Mouse (Mus musculus): ENCODE measurements around the gene Zc3h10. TPM values are rescaled to one million over a fixed set of nuclear protein-coding genes. Genes with fewer than 3 reads are reported as not detected.

Gene Zc3h10
- polyA plus RNA-seq (2015; fragmentation: Nextera tagmentation; extraction: Ambion mirVana) = 16.4 and 17.3 TPM in 2 replicates

DNA sequence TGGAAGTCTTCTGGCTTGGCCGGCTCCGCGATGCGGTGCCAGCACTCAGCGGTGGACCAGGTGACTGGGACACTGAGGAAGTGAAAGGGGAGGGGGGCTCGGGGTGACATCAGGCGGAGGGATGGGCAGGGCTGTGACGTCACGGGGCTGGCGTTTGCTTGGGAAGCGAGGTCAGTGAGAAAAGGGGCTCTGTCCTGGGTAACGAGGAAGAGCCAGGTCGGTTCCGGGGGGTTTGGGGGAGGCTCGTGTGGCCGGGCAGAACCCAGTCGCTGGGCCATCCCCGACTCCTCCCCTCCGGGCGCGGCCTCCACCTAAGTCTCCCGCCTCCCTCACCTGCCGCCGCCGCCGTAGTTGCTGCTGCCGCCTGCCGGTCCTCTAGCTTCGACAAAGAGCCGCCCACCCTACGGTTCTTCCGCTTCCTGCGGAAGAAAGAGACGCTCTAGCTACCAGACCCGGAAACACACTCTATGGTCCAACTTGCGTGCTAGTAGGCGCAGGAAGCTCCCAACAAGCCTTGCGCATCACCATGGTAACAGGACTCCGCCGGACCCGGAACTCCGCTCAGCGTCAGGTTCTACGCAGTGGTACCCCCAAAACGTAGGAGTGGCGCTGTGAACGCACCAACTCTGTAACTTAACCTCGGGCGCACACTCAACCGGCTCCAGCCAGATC lies at the start of gene Zc3h10:
TSS of gene Zc3h10 (minus strand) at position 414 of the 672 bp plus-strand sequence.
- peak within 1 kb of the TSS; percentile 99 for H3K27ac ChIP-seq
- peak within 1 kb of the TSS; percentile 81 for H3K4me3 ChIP-seq
- peak; percentile 91 for ATAC-seq (ENCODE audit: low FRiP score, low read depth)
- peak within 1 kb of the TSS; percentile 87 for H3K4me2 ChIP-seq (replicated peaks)
- peaks cover 16% of the 10 kb centered on the region for H3K4me1 ChIP-seq
- peaks cover 31% of the 10 kb centered on the region for H3K36me3 ChIP-seq
- H3K9ac ChIP-seq = peak within 1 kb of the TSS; percentile 96
- H3K27me3 ChIP-seq = no peaks in the 10 kb centered on the region
- WGBS = under 1% methylated on average over 45 of the region's 50 CpGs
- H3K9me3 ChIP-seq = no peaks in the 10 kb centered on the region

DNA sequence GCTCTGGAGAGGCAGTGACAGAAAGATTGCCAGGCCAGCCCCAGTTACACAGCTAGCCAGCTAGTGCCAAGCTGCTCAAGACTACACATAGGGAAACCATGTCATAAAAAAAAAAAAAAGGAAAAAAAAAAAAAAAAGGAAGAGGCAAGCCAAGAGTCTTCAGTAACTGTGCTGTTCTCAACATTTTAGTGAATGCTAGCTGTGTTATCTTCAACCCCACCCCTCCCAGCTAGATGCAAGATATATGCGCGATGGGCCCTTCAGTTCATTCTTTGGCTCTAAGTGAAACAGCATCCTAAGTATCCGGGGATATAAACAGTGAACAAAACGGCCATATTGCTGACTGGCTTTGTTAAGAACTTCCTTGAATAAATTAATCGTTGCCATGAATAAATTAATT lies 45.2 kb upstream of the Zc3h10 start:
- Histone ChIP-seq H3K36me3 (no peaks in the 10 kb centered on the region), H3K4me3 (no peak overlapping the region), H3K27me3 (peaks cover 31% of the 10 kb centered on the region), H3K9me3 (no peaks in the 10 kb centered on the region), H3K9ac (no peak overlapping the region), H3K27ac (no peak overlapping the region), H3K4me2 (replicated peaks) (no peak overlapping the region), H3K4me1 (peaks cover 21% of the 10 kb centered on the region)
- 78% methylated on average over 5 of the region's 5 CpGs for WGBS
- ATAC-seq (ENCODE audit: low FRiP score, low read depth) = no peak

DNA sequence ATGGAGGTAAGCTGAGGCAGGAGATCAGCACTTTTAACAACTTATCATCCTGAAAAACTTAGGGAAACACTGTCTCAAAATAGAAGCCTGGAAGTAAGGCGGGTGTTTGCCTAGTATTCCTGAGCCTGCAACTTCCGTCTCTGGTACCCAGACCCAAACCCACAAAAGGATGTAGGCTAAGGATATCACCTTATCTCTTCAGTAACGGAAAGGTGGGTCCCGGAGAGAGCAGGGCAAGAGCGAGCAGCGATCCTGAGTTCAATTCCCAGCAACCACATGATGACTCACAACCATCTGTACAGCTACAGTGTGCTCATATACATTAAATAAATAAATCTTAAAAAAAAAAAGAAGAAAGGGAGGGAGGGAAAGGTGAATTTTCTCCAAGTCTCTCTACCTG lies 43.9 kb upstream of the Zc3h10 start:
- H3K9ac ChIP-seq = no peak overlapping the region
- H3K9me3 ChIP-seq = no peaks in the 10 kb centered on the region
- H3K27ac ChIP-seq = no peak overlapping the region
- 93% methylated on average over 6 of the region's 6 CpGs for WGBS
- H3K36me3 ChIP-seq = no peaks in the 10 kb centered on the region
- ATAC-seq (ENCODE audit: low FRiP score, low read depth) = no peak
- no peak overlapping the region for H3K4me3 ChIP-seq
- no peak overlapping the region for H3K4me2 ChIP-seq (replicated peaks)
- peaks cover 44% of the 10 kb centered on the region for H3K27me3 ChIP-seq
- H3K4me1 ChIP-seq = peaks cover 32% of the 10 kb centered on the region

DNA sequence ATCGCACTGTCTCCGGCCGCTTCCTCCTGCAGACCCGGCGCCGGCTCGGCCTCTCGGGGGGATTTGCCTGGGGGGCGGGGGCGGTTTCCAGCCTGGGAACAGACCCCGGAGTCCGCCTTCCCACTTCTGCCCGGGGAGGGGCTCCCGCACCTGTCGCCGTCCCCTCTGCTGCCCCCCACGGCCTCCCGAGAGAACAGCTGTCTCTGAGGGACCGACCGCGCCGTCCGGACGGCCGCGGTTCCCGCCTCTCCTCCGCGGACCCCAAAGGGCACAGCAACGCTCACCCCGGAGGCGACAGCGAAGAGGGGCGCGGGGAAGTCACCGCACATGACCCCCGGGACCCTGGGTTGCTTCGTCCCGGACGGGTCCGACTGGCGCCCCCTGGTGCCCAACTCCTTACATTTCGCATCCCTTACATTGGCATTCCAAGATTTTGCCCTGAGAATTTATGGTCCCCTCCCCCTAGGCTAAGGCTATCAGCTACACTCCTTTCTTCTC lies 42.7 kb upstream of the Zc3h10 start:
- Histone ChIP-seq H3K4me2 (replicated peaks) (peak overlapping the region; percentile 99), H3K4me3 (peak overlapping the region; percentile 65), H3K27ac (peak overlapping the region; percentile 65; the same call in 1 of the 2 replicates), H3K9me3 (no peaks in the 10 kb centered on the region), H3K9ac (peak overlapping the region; percentile 66), H3K36me3 (no peaks in the 10 kb centered on the region), H3K27me3 (peaks cover 56% of the 10 kb centered on the region), H3K4me1 (peaks cover 37% of the 10 kb centered on the region)
- ATAC-seq (ENCODE audit: low FRiP score, low read depth) = peak; percentile 51
- under 1% methylated on average over 43 of the region's 43 CpGs for WGBS

DNA sequence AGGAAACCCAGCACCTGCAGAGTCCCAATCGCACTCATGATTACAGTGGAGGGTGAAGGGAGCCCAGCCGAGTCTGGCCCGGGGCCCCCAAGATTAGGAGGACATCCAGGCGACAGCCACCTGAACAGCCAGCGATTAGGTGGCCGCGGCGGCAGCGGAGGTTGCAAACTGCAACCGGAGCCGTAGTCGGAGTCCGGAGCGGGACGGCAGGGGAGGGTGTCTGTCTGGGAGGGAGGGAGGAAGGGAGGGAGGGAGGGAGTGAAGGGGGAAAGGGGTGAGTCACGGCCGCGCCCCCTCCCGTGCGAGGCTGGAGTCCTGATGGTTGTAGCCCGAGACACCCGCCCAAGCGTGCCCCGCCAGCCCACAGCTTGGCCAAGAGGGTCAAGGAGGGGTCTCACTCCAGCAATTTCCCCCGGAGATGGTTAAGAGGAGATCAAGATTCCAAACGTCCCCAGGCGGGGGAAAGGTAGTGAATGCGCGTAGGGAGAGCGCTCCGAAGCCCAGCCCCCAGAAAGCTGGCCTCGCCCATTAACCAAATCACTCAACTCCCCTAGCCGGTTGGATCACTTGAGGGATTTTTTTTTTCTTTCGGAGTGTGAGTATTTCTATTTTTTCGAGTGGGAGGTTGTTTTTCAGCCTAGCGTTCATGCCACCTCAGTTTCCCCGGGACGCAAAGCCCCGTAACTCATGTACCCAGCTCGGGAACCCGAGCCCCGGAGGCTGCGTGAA lies 42.1 kb upstream of the Zc3h10 start, which contains the start of gene Erbb3:
TSS of gene Erbb3 (minus strand) at position 189 of the 729 bp plus-strand sequence.
- H3K27me3 ChIP-seq = peaks cover 62% of the 10 kb centered on the region
- peak within 1 kb of the TSS; percentile 65; the same call in 1 of the 2 replicates for H3K27ac ChIP-seq
- H3K36me3 ChIP-seq = no peaks in the 10 kb centered on the region
- ATAC-seq (ENCODE audit: low FRiP score, low read depth) = peak; percentile 48
- peak within 1 kb of the TSS; percentile 65 for H3K4me3 ChIP-seq
- peak within 1 kb of the TSS; percentile 99 for H3K4me2 ChIP-seq (replicated peaks)
- no peaks in the 10 kb centered on the region for H3K9me3 ChIP-seq
- H3K4me1 ChIP-seq = peaks cover 37% of the 10 kb centered on the region
- peak within 1 kb of the TSS; percentile 66 for H3K9ac ChIP-seq
- under 1% methylated on average over 40 of the region's 43 CpGs for whole genome bisulfite sequencing

DNA sequence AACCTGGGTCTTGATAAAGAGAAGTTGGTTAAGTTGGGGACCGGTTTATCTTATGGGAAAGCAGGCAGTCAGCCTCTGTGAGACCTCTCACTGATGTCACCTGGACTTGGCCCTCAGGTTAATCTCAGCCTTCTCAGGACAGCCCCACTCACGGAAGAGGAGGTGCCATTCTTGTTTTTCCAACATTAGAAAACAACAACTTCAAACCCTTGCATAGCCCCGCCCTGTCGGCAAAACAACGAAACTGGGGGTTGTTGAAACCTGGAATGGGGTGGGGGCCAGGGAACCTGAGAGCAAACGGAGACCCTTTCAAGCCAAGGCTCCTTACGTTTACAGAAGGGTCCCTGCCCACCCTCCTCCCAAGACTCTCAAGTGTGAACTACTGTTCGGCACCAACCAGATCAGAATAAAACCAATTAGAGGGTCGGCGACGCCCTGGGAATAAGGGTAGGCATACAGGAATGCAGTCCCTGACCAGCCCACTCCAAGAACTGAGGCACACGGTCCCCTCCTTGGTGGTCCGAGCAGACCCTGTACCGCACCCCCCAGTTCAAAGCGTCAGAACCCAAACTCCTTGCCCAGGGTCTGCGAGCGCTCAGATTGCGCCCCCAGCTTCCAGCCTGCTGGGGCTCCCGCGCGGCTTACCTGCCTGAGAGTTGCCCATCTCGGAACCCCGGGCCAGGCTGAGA lies 41.3 kb upstream of the Zc3h10 start:
- Histone ChIP-seq H3K9ac (peak overlapping the region; percentile 66), H3K27me3 (peaks cover 69% of the 10 kb centered on the region), H3K36me3 (no peaks in the 10 kb centered on the region), H3K9me3 (no peaks in the 10 kb centered on the region), H3K4me3 (peak overlapping the region; percentile 65), H3K27ac (peak overlapping the region; percentile 65; the same call in 1 of the 2 replicates), H3K4me1 (peaks cover 44% of the 10 kb centered on the region), H3K4me2 (replicated peaks) (peak overlapping the region; percentile 99)
- WGBS = 1% methylated on average over 23 of the region's 23 CpGs
- ATAC-seq (ENCODE audit: low FRiP score, low read depth) = peak; percentile 12; the same call in 1 of the 2 replicates

DNA sequence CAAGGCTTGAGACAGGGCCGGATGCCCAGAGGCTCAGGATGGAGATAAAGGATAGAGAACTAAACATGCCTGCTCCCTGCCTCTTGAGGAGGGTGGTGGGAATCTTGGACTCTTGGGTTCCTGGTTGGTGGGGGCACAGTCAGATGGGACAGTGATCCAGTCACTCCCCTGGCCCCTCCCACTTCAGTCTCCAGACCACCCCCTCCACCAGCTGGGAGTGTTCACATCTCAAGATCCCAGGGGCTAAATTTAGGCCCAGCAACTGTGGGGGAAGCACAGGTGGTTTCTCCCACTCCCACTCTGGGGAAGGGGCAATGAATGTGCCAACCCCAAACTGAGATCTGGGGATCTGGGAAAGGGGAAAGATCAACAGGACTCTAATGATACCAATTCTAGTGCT lies 40.6 kb upstream of the Zc3h10 start:
- Histone ChIP-seq H3K4me1 (peaks cover 48% of the 10 kb centered on the region), H3K36me3 (no peaks in the 10 kb centered on the region), H3K9ac (no peak overlapping the region; the same call in 1 of the 2 replicates), H3K4me3 (peak overlapping the region; percentile 65), H3K27ac (0 out of 2 replicates have a peak overlapping the region, but pooled peaks have one; percentile 15), H3K27me3 (peaks cover 77% of the 10 kb centered on the region), H3K9me3 (no peaks in the 10 kb centered on the region), H3K4me2 (replicated peaks) (peak overlapping the region; percentile 99)
- no peak; the same call in 1 of the 2 replicates for ATAC-seq (ENCODE audit: low FRiP score, low read depth)
- 47% methylated on average over 1 of the region's 1 CpGs for WGBS

DNA sequence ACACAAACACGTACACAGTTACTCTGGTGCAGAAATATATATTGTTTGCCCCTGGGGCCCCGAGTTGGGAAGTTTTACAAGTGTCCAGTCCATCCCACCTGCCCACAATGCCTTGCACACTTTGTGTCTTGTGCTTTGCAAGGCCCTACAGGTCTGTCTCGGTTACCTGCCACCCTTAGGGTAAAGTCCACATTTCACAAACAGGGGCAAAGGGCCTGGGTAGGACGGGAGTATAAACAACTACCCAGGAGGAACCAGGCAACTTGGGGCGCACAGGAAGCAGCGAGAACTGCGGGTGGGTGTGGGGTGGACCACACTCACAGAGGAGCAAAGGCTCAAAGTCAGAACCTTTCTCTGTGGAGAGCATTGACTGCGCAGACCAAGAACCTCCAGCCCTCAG lies 40.1 kb upstream of the Zc3h10 start:
- Histone ChIP-seq H3K9me3 (no peaks in the 10 kb centered on the region), H3K4me2 (replicated peaks) (peak overlapping the region; percentile 99), H3K36me3 (no peaks in the 10 kb centered on the region), H3K9ac (peak overlapping the region; percentile 5; the same call in 1 of the 2 replicates), H3K27me3 (peaks cover 80% of the 10 kb centered on the region), H3K27ac (peak overlapping the region; percentile 15; the same call in 1 of the 2 replicates), H3K4me1 (peaks cover 48% of the 10 kb centered on the region), H3K4me3 (peak overlapping the region; percentile 65)
- ATAC-seq (ENCODE audit: low FRiP score, low read depth) = no peak; the same call in 1 of the 2 replicates
- WGBS = 61% methylated on average over 8 of the region's 8 CpGs

DNA sequence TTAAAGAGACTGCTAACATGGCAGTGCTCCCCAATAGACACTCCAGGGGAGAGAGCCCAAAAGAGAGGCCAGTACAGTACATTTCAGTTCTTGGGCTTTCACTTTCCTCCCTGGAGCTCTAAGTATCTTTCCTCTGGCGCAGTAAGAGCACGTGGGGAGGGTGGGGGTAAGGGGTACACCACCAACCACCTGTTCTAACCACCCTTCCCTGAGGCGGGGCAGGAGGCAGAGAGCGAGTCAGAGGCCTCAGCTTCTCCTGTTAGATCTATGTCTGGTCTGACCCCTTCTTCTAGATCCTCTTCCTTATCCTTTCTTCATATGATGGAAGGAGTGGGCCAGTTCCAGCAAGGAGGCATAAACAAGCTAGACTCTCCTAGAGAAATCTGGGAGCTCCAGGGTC lies 39.5 kb upstream of the Zc3h10 start:
- Histone ChIP-seq H3K27me3 (peaks cover 80% of the 10 kb centered on the region), H3K4me3 (peak overlapping the region; percentile 65), H3K4me1 (peaks cover 48% of the 10 kb centered on the region), H3K4me2 (replicated peaks) (peak overlapping the region; percentile 99), H3K27ac (peak overlapping the region; percentile 55; the same call in 1 of the 2 replicates), H3K9me3 (no peaks in the 10 kb centered on the region), H3K36me3 (no peaks in the 10 kb centered on the region), H3K9ac (peak overlapping the region; percentile 45; the same call in 1 of the 2 replicates)
- WGBS = 35% methylated on average over 4 of the region's 4 CpGs
- ATAC-seq (ENCODE audit: low FRiP score, low read depth) = no peak

DNA sequence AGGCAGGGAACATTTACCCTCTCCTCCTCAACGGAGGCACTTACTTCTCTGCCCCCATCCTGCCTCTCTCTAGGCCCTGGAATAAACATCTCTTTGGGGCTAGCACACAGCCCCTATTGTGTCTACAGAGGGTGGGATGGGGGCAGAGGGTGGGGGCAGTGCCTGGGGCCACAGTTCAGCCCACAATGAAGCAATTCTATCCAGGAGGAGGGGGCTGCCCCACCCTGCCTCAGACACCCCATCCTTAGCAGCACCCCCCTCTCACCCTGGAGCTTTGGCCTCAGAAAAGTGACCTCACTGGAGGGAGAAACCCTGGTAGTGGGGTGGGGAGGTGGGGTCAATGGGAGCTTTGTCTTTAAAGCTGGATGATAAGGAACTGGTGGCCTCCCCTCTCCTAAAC lies 39.0 kb upstream of the Zc3h10 start:
- H3K9me3 ChIP-seq = no peaks in the 10 kb centered on the region
- 19% methylated on average over 1 of the region's 1 CpGs for WGBS
- no peak for ATAC-seq (ENCODE audit: low FRiP score, low read depth)
- peak overlapping the region; percentile 99 for H3K4me2 ChIP-seq (replicated peaks)
- peak overlapping the region; percentile 55; the same call in 1 of the 2 replicates for H3K27ac ChIP-seq
- H3K27me3 ChIP-seq = peaks cover 80% of the 10 kb centered on the region
- no peak overlapping the region for H3K4me3 ChIP-seq
- peaks cover 48% of the 10 kb centered on the region for H3K4me1 ChIP-seq
- peak overlapping the region; percentile 45; the same call in 1 of the 2 replicates for H3K9ac ChIP-seq
- no peaks in the 10 kb centered on the region for H3K36me3 ChIP-seq

DNA sequence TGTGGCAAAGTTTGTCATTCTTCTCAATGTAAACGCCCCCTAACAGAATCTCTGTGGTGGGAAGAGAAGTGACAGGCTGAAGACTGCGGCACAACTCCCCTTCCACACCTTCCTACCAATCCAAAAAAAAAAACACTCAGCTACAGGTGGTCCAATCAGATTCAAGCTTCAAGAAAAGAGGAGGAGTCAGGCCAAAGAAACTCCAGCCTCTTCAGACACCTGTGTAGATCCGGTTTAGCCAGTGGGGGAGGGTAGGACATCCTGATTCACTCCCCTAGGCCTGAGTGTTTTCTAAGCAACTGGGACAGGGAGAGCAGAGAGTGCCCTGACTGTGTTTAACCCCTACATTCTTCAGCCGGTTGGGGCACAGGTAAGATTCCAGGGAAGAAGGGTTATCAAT lies 36.8 kb upstream of the Zc3h10 start:
- peaks cover 65% of the 10 kb centered on the region for H3K27me3 ChIP-seq
- ATAC-seq (ENCODE audit: low FRiP score, low read depth) = no peak
- H3K4me2 ChIP-seq (replicated peaks) = no peak overlapping the region
- peaks cover 41% of the 10 kb centered on the region for H3K4me1 ChIP-seq
- H3K36me3 ChIP-seq = no peaks in the 10 kb centered on the region
- no peaks in the 10 kb centered on the region for H3K9me3 ChIP-seq
- H3K27ac ChIP-seq = no peak overlapping the region
- no peak overlapping the region for H3K4me3 ChIP-seq
- no peak overlapping the region for H3K9ac ChIP-seq
- WGBS = 6% methylated on average over 4 of the region's 4 CpGs
